ENCODE assay signal across 8 mouse cellular contexts in genomic region chr8:91991542-91992452, GRCm38 (mm10).
DNase-seq lines count a peak whose midpoint lies in the region; ATAC-seq lines count a peak whose summit lies in the region.

No protein-coding gene starts in this region.

- H3K9ac ChIP-seq in hindbrain, embryonic 12.5 days: peak overlapping the region; percentile 5
- H3K9ac ChIP-seq in midbrain, embryonic 12.5 days (replicated peaks): no peak overlapping the region; the same call in 1 of the 2 replicates

- H3K27me3 ChIP-seq in forebrain, embryonic 10.5 days (ENCODE audit: poor library complexity, severe bottlenecking): peaks cover 100% of the 10 kb centered on the region
- peaks cover 3% of the 10 kb centered on the region; the same call in 1 of the 2 replicates for H3K27me3 ChIP-seq in hindbrain, embryonic 12.5 days
- peaks cover 24% of the 10 kb centered on the region for H3K27me3 ChIP-seq in midbrain, embryonic 12.5 days

- H3K9me3 ChIP-seq in forebrain, embryonic 10.5 days: peaks cover 1% of the 10 kb centered on the region
- no peaks in the 10 kb centered on the region for H3K9me3 ChIP-seq in hindbrain, embryonic 12.5 days (replicated peaks)
- no peaks in the 10 kb centered on the region for H3K9me3 ChIP-seq in midbrain, embryonic 12.5 days

- 35% methylated on average over 25 of the region's 25 CpGs for WGBS in forebrain, embryonic 10.5 days
- 27% methylated on average over 25 of the region's 25 CpGs for WGBS in hindbrain, embryonic 12.5 days
- WGBS in midbrain, embryonic 12.5 days: 25% methylated on average over 25 of the region's 25 CpGs

- peaks cover 64% of the 10 kb centered on the region for H3K4me1 ChIP-seq in forebrain, embryonic 10.5 days
- peaks cover 72% of the 10 kb centered on the region for H3K4me1 ChIP-seq in hindbrain, embryonic 12.5 days
- peaks cover 64% of the 10 kb centered on the region for H3K4me1 ChIP-seq in midbrain, embryonic 12.5 days

- no peaks in the 10 kb centered on the region for H3K36me3 ChIP-seq in forebrain, embryonic 10.5 days (replicated peaks)
- H3K36me3 ChIP-seq in hindbrain, embryonic 12.5 days: no peaks in the 10 kb centered on the region
- no peaks in the 10 kb centered on the region for H3K36me3 ChIP-seq in midbrain, embryonic 12.5 days

- DNase-seq in cerebellum, postnatal 14 days: peak; percentile 36 to 46
- no peak for DNase-seq in cerebellum, adult 11 months
- peak; percentile 35 for DNase-seq in forebrain, embryonic 10.5 days (ENCODE audit: extremely low spot score, low spot score)
- no peak for DNase-seq in layer of hippocampus, postnatal 14 days (ENCODE audit: low spot score in 2 of 2)
- DNase-seq in thymus, postnatal 36 days: no peak
- no peak for DNase-seq in right cerebral cortex, postnatal 25 days

- H3K4me2 ChIP-seq in hindbrain, embryonic 12.5 days (replicated peaks): peak overlapping the region; percentile 40
- H3K4me2 ChIP-seq in midbrain, embryonic 12.5 days (replicated peaks): peak overlapping the region; percentile 34

- H3K4me3 ChIP-seq in forebrain, embryonic 10.5 days: peak overlapping the region; percentile 13; the same call in 1 of the 2 replicates
- H3K4me3 ChIP-seq in hindbrain, embryonic 12.5 days: 0 out of 2 replicates have a peak overlapping the region, but pooled peaks have one; percentile 12
- H3K4me3 ChIP-seq in midbrain, embryonic 12.5 days: 0 out of 2 replicates have a peak overlapping the region, but pooled peaks have one; percentile 2

- ATAC-seq in hindbrain, embryonic 12.5 days (ENCODE audit: low FRiP score): peak; percentile 65
- peak; percentile 60 for ATAC-seq in midbrain, embryonic 12.5 days (ENCODE audit: low FRiP score, low read depth)

- peak overlapping the region; percentile 44 for H3K27ac ChIP-seq in forebrain, embryonic 10.5 days
- H3K27ac ChIP-seq in hindbrain, embryonic 12.5 days: peak overlapping the region; percentile 84
- peak overlapping the region; percentile 86 for H3K27ac ChIP-seq in midbrain, embryonic 12.5 days (replicated peaks)

Comparison
In these comparisons a context has a peak if more than half of its experiments do, and no peak if none do; other contexts are left out.
1. DNase-seq: peak in cerebellum, postnatal 14 days (2 of 2) and forebrain, embryonic 10.5 days (single experiment); none in cerebellum, adult 11 months (single experiment), layer of hippocampus, postnatal 14 days (0 of 2), thymus, postnatal 36 days (0 of 2) and right cerebral cortex, postnatal 25 days (single experiment).
2. Peak in every context shown above with its lines, with median percentiles within 50 percentile points of each other: H3K27ac ChIP-seq and H3K4me3 ChIP-seq.